Mouse (Mus musculus) stomach, embryonic 16.5 days (tissue): ENCODE data around the gene Thsd4. TPM values are rescaled to one million over a fixed set of nuclear protein-coding genes. Genes with fewer than 3 reads are reported as not detected.

Source experiments
- ATAC-seq: fragments of 200-750 bp; cut with Nextera tagmentation; 2 replicates; pipeline ENCODE4 v1.8.0; 2017; ENCODE audit warnings: moderate number of reproducible peaks, moderate TSS enrichment; ENCODE audit not compliant: insufficient read depth, low FRiP score
- H3K27ac ChIP-seq: fragments of 300-500 bp; sonication (generic); 2 replicates; pipeline ENCODE4 v1.5.1; 2014; ENCODE audit warnings: low read length
- H3K27me3 ChIP-seq: fragments of 300-500 bp; sonication (generic); 2 replicates; pipeline ENCODE4 v1.6.1; 2014; ENCODE audit warnings: low read length, control low read depth, mixed read lengths; ENCODE audit not compliant: control insufficient read depth, insufficient read depth
- H3K36me3 ChIP-seq: fragments of 300-500 bp; sonication (generic); 2 replicates; pipeline ENCODE4 v1.6.1; 2014; ENCODE audit warnings: low read length; ENCODE audit not compliant: control insufficient read depth, insufficient read depth
- H3K4me1 ChIP-seq: fragments of 300-500 bp; sonication (generic); 2 replicates; pipeline ENCODE4 v1.6.1; 2014; ENCODE audit warnings: low read length, control low read depth, mixed read lengths; ENCODE audit not compliant: control insufficient read depth, insufficient read depth
- H3K4me2 ChIP-seq: fragments of 300-500 bp; sonication (generic); 2 replicates; pipeline ENCODE4 v1.6.1; 2014; ENCODE audit warnings: low read depth, low read length, mixed read lengths
- H3K4me3 ChIP-seq: fragments of 300-500 bp; sonication (generic); replicated peaks from 2 replicates; pipeline ENCODE4 v1.5.1; 2014; ENCODE audit warnings: mild to moderate bottlenecking, low read length
- H3K9ac ChIP-seq: fragments of 300-500 bp; sonication (generic); 2 replicates; pipeline ENCODE4 v1.6.1; 2014; ENCODE audit warnings: low read length
- H3K9me3 ChIP-seq: fragments of 300-500 bp; sonication (generic); replicated peaks from 2 replicates; pipeline ENCODE4 v1.6.1; 2016; ENCODE audit warnings: low read length, control low read depth; ENCODE audit not compliant: control insufficient read depth
- WGBS: fragments of 180-500 bp; shearing (Covaris S2); extraction: QIAGEN DNeasy Blood & Tissue Kit; methylation state at CpG from one replicate; pipeline ENCODE4 v1.1.7; 2014; 5-methylcytosine and 5-hydroxymethylcytosine counted together
- polyA plus RNA-seq: library from polyadenylated mRNA; unstranded; fragments of >200 nt; fragmentation: Nextera tagmentation; extraction: Ambion mirVana; gene quantifications from 2 replicates; pipeline ENCODE4 v1.2.1, GENCODE M21; 2015

The Thsd4 gene
- polyA plus RNA-seq, 1 experiment from 2014 or later = 18.7 TPM

DNA sequence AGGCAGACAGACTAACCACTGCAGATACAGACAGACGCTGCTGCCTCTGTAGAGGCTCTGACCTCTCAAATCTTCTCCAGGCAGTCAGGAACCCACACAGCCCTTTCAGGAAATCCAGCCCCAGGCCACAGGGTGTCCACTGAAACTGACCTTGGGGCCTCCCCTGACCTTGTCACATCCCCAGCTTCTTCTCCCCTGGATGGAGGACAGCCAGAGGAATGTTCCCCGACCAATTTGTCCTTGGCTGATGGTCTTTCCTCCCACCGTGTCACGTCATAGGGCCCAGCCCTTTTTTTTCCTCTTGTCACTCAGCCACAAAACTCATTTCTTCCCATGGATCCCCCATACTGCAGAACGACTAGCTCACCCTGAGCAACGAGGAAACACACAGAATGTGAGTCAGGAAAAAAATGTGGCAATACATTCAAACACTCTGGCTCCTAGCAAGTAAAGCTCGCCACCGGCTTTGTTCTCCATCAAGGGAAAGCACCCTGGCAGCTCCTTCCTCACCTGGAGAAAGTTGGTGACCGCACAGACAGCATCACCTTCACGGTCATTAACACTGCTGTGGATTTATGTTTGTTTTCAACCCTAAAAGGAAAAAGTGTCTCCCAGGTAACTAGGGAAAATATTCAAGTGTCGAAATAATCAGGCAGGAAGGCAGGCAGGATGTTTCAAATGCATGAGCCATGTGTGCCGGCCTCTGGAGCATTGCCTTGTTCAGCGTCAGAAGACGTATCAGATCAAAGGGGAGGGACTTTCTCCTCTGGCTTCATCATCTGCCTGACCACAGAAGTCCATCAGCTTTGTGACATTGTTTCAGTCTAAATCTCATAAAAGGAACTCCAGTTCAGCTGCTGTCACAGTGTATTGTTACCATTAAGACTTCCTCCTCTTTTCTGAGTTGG lies 17.2 kb downstream of the Thsd4 start:
- Histone ChIP-seq H3K4me1 (peaks cover 30% of the 10 kb centered on the region), H3K4me3 (no peak overlapping the region), H3K36me3 (no peaks in the 10 kb centered on the region), H3K27me3 (no peaks in the 10 kb centered on the region), H3K27ac (no peak overlapping the region; the same call in 1 of the 2 replicates), H3K9me3 (no peaks in the 10 kb centered on the region), H3K4me2 (no peak overlapping the region), H3K9ac (no peak overlapping the region)
- 54% methylated on average over 14 of the region's 14 CpGs for WGBS
- no peak for ATAC-seq

GRCm38 (mm10) chr9:60502220-60502619 lies 19.6 kb downstream of the Thsd4 start:
- ATAC-seq = peak; percentile 45; the same call in 1 of the 2 replicates
- H3K27ac ChIP-seq = no peak overlapping the region; the same call in 1 of the 2 replicates

GRCm38 (mm10) chr9:60501504-60502179 lies 20.2 kb downstream of the Thsd4 start:
- 51% methylated on average over 5 of the region's 5 CpGs for WGBS
- peak overlapping the region; percentile 30; the same call in 1 of the 2 replicates for H3K27ac ChIP-seq

More at GRCm38 (mm10) chr9:60502220-60502619, 19.6 kb downstream of the Thsd4 start:
- Histone ChIP-seq H3K9me3 (no peaks in the 10 kb centered on the region), H3K9ac (no peak overlapping the region), H3K4me2 (no peak overlapping the region), H3K4me3 (no peak overlapping the region), H3K36me3 (no peaks in the 10 kb centered on the region), H3K27me3 (no peaks in the 10 kb centered on the region), H3K4me1 (peaks cover 29% of the 10 kb centered on the region)
- WGBS = 55% methylated on average over 6 of the region's 6 CpGs

DNA sequence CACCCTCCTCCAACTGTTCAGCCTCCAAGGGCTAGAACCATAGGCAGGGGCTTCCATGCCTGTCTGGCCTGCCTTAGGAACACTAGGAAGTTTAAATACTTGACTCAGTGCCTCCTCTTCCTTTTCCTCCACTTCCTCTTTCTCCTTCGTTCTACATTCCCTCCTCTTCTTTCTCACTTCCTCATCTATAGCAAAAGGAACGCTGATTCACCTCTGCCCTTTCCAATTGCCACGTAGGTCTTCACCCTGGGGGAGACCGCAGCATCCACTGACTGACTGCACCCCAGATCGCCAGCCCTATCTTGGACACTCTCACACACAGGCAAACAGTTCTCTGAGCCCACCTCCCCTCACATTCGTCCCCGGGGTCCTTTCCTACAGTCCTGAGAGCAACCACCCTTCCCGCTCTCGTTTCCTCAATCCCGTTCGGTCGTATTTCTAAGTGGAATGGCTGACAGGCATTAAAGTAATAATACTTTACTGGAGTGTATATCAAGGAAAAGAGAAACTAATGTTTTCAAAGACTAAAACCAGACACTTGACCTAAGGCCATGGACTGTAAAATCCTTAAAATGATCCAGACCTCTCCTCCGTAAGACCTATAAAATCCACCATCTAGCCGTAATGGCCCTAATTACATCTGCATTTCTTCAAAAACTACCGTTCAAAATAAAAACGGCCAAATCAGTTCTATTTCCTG lies 29.4 kb downstream of the Thsd4 start:
- Histone ChIP-seq H3K4me1 (peaks cover 14% of the 10 kb centered on the region; the same call in 1 of the 2 replicates), H3K36me3 (no peaks in the 10 kb centered on the region), H3K4me3 (no peak overlapping the region), H3K9ac (no peak overlapping the region), H3K27me3 (no peaks in the 10 kb centered on the region), H3K27ac (no peak overlapping the region), H3K4me2 (no peak overlapping the region), H3K9me3 (no peaks in the 10 kb centered on the region)
- no peak for ATAC-seq
- 64% methylated on average over 16 of the region's 16 CpGs for WGBS

More at GRCm38 (mm10) chr9:60501504-60502179, 20.2 kb downstream of the Thsd4 start:
- H3K9ac ChIP-seq = no peak overlapping the region
- peak; percentile 65 for ATAC-seq
- no peaks in the 10 kb centered on the region for H3K36me3 ChIP-seq
- H3K4me2 ChIP-seq = no peak overlapping the region
- H3K9me3 ChIP-seq = no peaks in the 10 kb centered on the region
- no peaks in the 10 kb centered on the region for H3K27me3 ChIP-seq
- H3K4me3 ChIP-seq = no peak overlapping the region
- peaks cover 27% of the 10 kb centered on the region for H3K4me1 ChIP-seq

GRCm38 (mm10) chr9:60491489-60492100 lies 30.3 kb downstream of the Thsd4 start:
- WGBS = 64% methylated on average over 16 of the region's 16 CpGs
- Histone ChIP-seq H3K9me3 (no peaks in the 10 kb centered on the region), H3K36me3 (no peaks in the 10 kb centered on the region), H3K9ac (no peak overlapping the region), H3K27ac (0 out of 2 replicates have a peak overlapping the region, but pooled peaks have one; percentile 6), H3K4me3 (no peak overlapping the region), H3K4me2 (no peak overlapping the region), H3K4me1 (peaks cover 17% of the 10 kb centered on the region; the same call in 1 of the 2 replicates), H3K27me3 (no peaks in the 10 kb centered on the region)
- ATAC-seq = no peak

- Histone ChIP-seq H3K36me3 (no peaks in the 10 kb centered on the region), H3K27ac (0 out of 2 replicates have a peak overlapping the region, but pooled peaks have one; percentile 6), H3K9me3 (no peaks in the 10 kb centered on the region), H3K4me1 (peaks cover 17% of the 10 kb centered on the region; the same call in 1 of the 2 replicates), H3K4me2 (no peak overlapping the region), H3K4me3 (no peak overlapping the region), H3K27me3 (no peaks in the 10 kb centered on the region), H3K9ac (no peak overlapping the region)
- WGBS = 87% methylated on average over 8 of the region's 8 CpGs
- no peak for ATAC-seq
These were observed 30.8 kb downstream of the Thsd4 start for GRCm38 (mm10) chr9:60491079-60491478.

DNA sequence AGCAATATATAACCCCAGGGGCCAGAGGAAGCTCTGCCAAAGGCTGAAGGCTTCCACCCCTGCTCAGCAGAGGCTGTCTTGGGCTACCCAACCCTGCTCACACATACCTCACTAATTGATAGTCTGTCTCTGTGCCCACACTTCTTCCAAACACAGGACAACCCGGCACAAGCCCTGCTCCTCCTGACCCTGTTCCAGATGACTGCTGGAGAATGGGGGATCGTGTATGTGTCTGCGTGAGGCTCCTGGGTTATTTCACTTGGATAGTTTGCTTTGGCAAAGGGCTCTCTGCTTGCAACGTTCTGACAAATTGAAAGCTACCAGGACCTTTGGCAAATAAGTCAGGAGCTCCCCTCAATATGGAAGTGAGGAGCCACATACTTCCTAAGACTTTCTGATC lies 33.0 kb downstream of the Thsd4 start:
- peaks cover 17% of the 10 kb centered on the region; the same call in 1 of the 2 replicates for H3K4me1 ChIP-seq
- no peaks in the 10 kb centered on the region for H3K36me3 ChIP-seq
- no peaks in the 10 kb centered on the region for H3K27me3 ChIP-seq
- peak overlapping the region; percentile 9; the same call in 1 of the 2 replicates for H3K27ac ChIP-seq
- WGBS = 32% methylated on average over 4 of the region's 4 CpGs
- H3K4me2 ChIP-seq = no peak overlapping the region
- H3K4me3 ChIP-seq = no peak overlapping the region
- ATAC-seq = peak; percentile 64; the same call in 1 of the 2 replicates
- H3K9me3 ChIP-seq = no peaks in the 10 kb centered on the region
- H3K9ac ChIP-seq = no peak overlapping the region

GRCm38 (mm10) chr9:60482165-60482564 lies 39.7 kb downstream of the Thsd4 start:
- Histone ChIP-seq H3K4me2 (no peak overlapping the region), H3K27ac (no peak overlapping the region), H3K4me3 (no peak overlapping the region), H3K4me1 (peaks cover 14% of the 10 kb centered on the region), H3K9me3 (no peaks in the 10 kb centered on the region), H3K27me3 (no peaks in the 10 kb centered on the region), H3K36me3 (no peaks in the 10 kb centered on the region), H3K9ac (no peak overlapping the region)
- ATAC-seq = no peak
- 52% methylated on average over 4 of the region's 4 CpGs for WGBS
